Mouse (Mus musculus) myocyte (in vitro differentiated cells): ENCODE data around the gene Zfp229.

Experiments used
- MAX ChIP-seq: IDR thresholded peaks from one replicate; pipeline ENCODE4 v1.6.1; 2011; ENCODE audit warnings: low read depth, mild to moderate bottlenecking, control low read depth
- MYOG ChIP-seq, 3 experiments: IDR thresholded peaks; one replicate each; pipeline ENCODE4 v1.6.1; 2011; ENCODE audit warnings: control low read depth in 2 of 3, low read depth in 2 of 3, mild to moderate bottlenecking in 2 of 3; ENCODE audit not compliant: insufficient read length in 2 of 3, control insufficient read depth in 1 of 3, insufficient read depth in 1 of 3
- SRF ChIP-seq: IDR thresholded peaks from one replicate; pipeline ENCODE4 v1.6.1; 2011; ENCODE audit warnings: low read depth; ENCODE audit not compliant: control insufficient read depth, insufficient read length
- TCF12 ChIP-seq: IDR thresholded peaks from one replicate; pipeline ENCODE4 v1.6.1; 2011; ENCODE audit warnings: mild to moderate bottlenecking, control low read depth; ENCODE audit not compliant: poor library complexity, insufficient read depth, severe bottlenecking
- TCF3 ChIP-seq: IDR thresholded peaks from one replicate; pipeline ENCODE4 v1.6.1; 2011; ENCODE audit warnings: low read depth, control low read depth; ENCODE audit not compliant: insufficient read length
- USF1 ChIP-seq: IDR thresholded peaks from one replicate; pipeline ENCODE4 v1.6.1; 2011; ENCODE audit warnings: low read depth, mild to moderate bottlenecking, control low read depth, moderate library complexity

DNA sequence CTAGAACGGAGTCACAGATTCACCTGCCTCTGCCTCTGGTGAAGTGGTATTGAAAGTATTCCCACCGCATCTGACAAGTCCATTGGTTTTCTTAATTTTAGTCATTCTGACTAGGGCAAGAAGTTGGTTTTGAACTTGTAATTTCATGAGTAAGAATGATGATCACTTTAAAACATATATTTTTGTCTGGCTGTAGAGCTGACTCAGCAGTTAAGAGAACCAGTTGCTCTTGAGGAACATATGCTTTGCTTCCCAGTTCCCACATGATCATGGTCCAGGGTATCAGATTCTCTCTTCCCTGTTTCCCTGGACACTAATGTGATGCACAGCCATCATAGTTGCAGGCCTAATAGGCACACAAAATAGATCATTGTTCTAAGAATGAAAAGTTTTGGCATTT lies 39.7 kb downstream of the Zfp229 start:
- no peak for TF ChIP-seq MYOG (IDR thresholded peaks at IDR 0.05; ENCODE audit: control insufficient read depth in 1 of 3, insufficient read depth in 1 of 3, insufficient read length in 2 of 3, low read depth in 2 of 3)
- no peak for TF ChIP-seq MAX
- TF ChIP-seq TCF12 = no peak
- TF ChIP-seq USF1 = no peak
- TF ChIP-seq TCF3 = no peak
- no peak for TF ChIP-seq SRF
